In the genomic region with DNA sequence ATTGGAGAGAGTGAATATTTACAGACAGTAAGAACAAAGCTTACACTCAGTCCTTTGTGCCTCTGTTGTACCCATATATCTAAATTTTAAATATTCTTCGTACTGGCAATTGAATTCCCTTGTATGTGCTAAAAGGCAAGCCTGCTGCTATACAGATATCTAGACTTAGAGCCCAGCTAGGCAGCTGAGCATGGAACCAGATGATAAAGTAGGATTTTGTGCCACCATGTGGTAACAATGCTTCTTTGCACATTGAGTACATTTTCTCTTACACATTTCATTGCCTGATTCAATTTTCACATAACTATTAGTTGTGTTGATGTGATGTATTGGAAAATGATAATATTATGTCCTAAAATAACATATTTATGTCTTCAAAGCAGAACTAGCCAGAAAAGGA, we compare ENCODE assay signal across 12 mouse cellular contexts.
DNase-seq lines count a peak whose midpoint lies in the region; ATAC-seq and TF ChIP-seq lines count a peak whose summit lies in the region.
"Had no signal": no experiment of that assay in that cellular context is flagged by ENCODE, and none has a peak within 500 bp of the region (broad histone marks: within the 10 kb centered on the region; RNA-seq: fewer than 3 reads in every experiment).

No protein-coding gene starts in this region.

- WGBS in hindbrain, embryonic 13.5 days: 73% methylated on average over 1 of the region's 1 CpGs
- 73% methylated on average over 1 of the region's 1 CpGs for WGBS in hindbrain, embryonic 10.5 days
- WGBS in neural tube, embryonic 14.5 days: 69% methylated on average over 1 of the region's 1 CpGs
- WGBS in forebrain, embryonic 14.5 days: 73% methylated on average over 1 of the region's 1 CpGs
- WGBS in stomach, postnatal 0 days: 40% methylated on average over 1 of the region's 1 CpGs

- no peaks in the 10 kb centered on the region for H3K4me1 ChIP-seq in hindbrain, embryonic 13.5 days (replicated peaks)
- no peaks in the 10 kb centered on the region for H3K4me1 ChIP-seq in hindbrain, embryonic 10.5 days (replicated peaks)
- H3K4me1 ChIP-seq in neural tube, embryonic 14.5 days (ENCODE audit: control insufficient read depth, insufficient read depth, low read length): no peaks in the 10 kb centered on the region
- no peaks in the 10 kb centered on the region for H3K4me1 ChIP-seq in forebrain, embryonic 14.5 days (ENCODE audit: control insufficient read depth, insufficient read depth, low read length)
- H3K4me1 ChIP-seq in stomach, postnatal 0 days (replicated peaks; ENCODE audit: control insufficient read depth, insufficient read depth): no peaks in the 10 kb centered on the region
- H3K4me1 ChIP-seq: heart, embryonic 12.5 days had no signal

- DNase-seq in hindbrain, embryonic 10.5 days (ENCODE audit: low spot score): no peak
- DNase-seq in neural tube, embryonic 10.5 days (ENCODE audit: extremely low spot score, low spot score): no peak
- peak; percentile 66 for DNase-seq in forebrain, embryonic 14.5 days (ENCODE audit: low spot score)
- no peak for DNase-seq in stomach, postnatal 0 days (ENCODE audit: low spot score)
- no peak for DNase-seq in gastrocnemius, postnatal 14 days
- DNase-seq in adrenal gland, postnatal 4 days (ENCODE audit: low spot score in 2 of 2): no peak
- DNase-seq: kidney, postnatal 36 days had no signal

- H3K9me3 ChIP-seq in hindbrain, embryonic 13.5 days: no peaks in the 10 kb centered on the region
- H3K9me3 ChIP-seq in hindbrain, embryonic 10.5 days: no peaks in the 10 kb centered on the region
- no peaks in the 10 kb centered on the region for H3K9me3 ChIP-seq in neural tube, embryonic 14.5 days (ENCODE audit: control insufficient read depth, low read length)
- H3K9me3 ChIP-seq in forebrain, embryonic 14.5 days (replicated peaks; ENCODE audit: control insufficient read depth, low read length): no peaks in the 10 kb centered on the region
- H3K9me3 ChIP-seq in stomach, postnatal 0 days (ENCODE audit: control insufficient read depth, low read length): no peaks in the 10 kb centered on the region
- H3K9me3 ChIP-seq: G1E; heart, embryonic 12.5 days had no signal

- no peaks in the 10 kb centered on the region for H3K27me3 ChIP-seq in hindbrain, embryonic 13.5 days
- H3K27me3 ChIP-seq in hindbrain, embryonic 10.5 days (ENCODE audit: insufficient read depth, poor library complexity, severe bottlenecking): no peaks in the 10 kb centered on the region
- no peaks in the 10 kb centered on the region for H3K27me3 ChIP-seq in neural tube, embryonic 14.5 days (ENCODE audit: control insufficient read depth, insufficient read depth, low read length)
- H3K27me3 ChIP-seq in forebrain, embryonic 14.5 days (replicated peaks; ENCODE audit: control insufficient read depth, insufficient read depth, low read length): no peaks in the 10 kb centered on the region
- H3K27me3 ChIP-seq in stomach, postnatal 0 days (ENCODE audit: control insufficient read depth, insufficient read depth, low read length): no peaks in the 10 kb centered on the region
- H3K27me3 ChIP-seq: heart, embryonic 12.5 days had no signal

- TF ChIP-seq CTCF in stomach, postnatal 0 days (IDR thresholded peaks at IDR 0.05; ENCODE audit: low read depth): peak; percentile 74

- no peak overlapping the region for H3K4me2 ChIP-seq in hindbrain, embryonic 13.5 days
- no peak overlapping the region for H3K4me2 ChIP-seq in neural tube, embryonic 14.5 days (ENCODE audit: low read depth, low read length)
- no peak overlapping the region for H3K4me2 ChIP-seq in forebrain, embryonic 14.5 days (ENCODE audit: low read length)
- no peak overlapping the region for H3K4me2 ChIP-seq in stomach, postnatal 0 days (replicated peaks; ENCODE audit: low read depth)
- H3K4me2 ChIP-seq: heart, embryonic 12.5 days had no signal

- ATAC-seq in hindbrain, embryonic 13.5 days (ENCODE audit: low FRiP score): 0 out of 2 replicates have a peak, but pooled peaks have one; percentile 54
- ATAC-seq in neural tube, embryonic 14.5 days (ENCODE audit: low read depth): peak; percentile 68; the same call in 1 of the 2 replicates
- no peak for ATAC-seq in forebrain, embryonic 14.5 days
- no peak for ATAC-seq in stomach, postnatal 0 days (ENCODE audit: low FRiP score, low TSS enrichment)

- H3K9ac ChIP-seq in hindbrain, embryonic 13.5 days: no peak overlapping the region
- H3K9ac ChIP-seq in neural tube, embryonic 14.5 days (replicated peaks; ENCODE audit: low read depth, low read length): no peak overlapping the region
- no peak overlapping the region for H3K9ac ChIP-seq in forebrain, embryonic 14.5 days (ENCODE audit: low read length)
- no peak overlapping the region for H3K9ac ChIP-seq in stomach, postnatal 0 days (ENCODE audit: low read length)
- H3K9ac ChIP-seq: heart, embryonic 12.5 days had no signal

- TF ChIP-seq EP300 in stomach, postnatal 0 days (optimal IDR thresholded peaks at IDR 0.05): no peak

- H3K27ac ChIP-seq in hindbrain, embryonic 13.5 days: no peak overlapping the region
- no peak overlapping the region for H3K27ac ChIP-seq in hindbrain, embryonic 10.5 days
- no peak overlapping the region for H3K27ac ChIP-seq in neural tube, embryonic 14.5 days (ENCODE audit: low read depth, low read length)
- no peak overlapping the region for H3K27ac ChIP-seq in forebrain, embryonic 14.5 days (ENCODE audit: low read depth, low read length)
- no peak overlapping the region for H3K27ac ChIP-seq in stomach, postnatal 0 days (replicated peaks)

- H3K4me3 ChIP-seq in hindbrain, embryonic 13.5 days: no peak overlapping the region
- no peak overlapping the region for H3K4me3 ChIP-seq in hindbrain, embryonic 10.5 days
- no peak overlapping the region for H3K4me3 ChIP-seq in neural tube, embryonic 14.5 days (ENCODE audit: low read depth, low read length)
- H3K4me3 ChIP-seq in forebrain, embryonic 14.5 days (ENCODE audit: low read depth, low read length): no peak overlapping the region
- no peak overlapping the region for H3K4me3 ChIP-seq in stomach, postnatal 0 days (ENCODE audit: low read depth, low read length)
- H3K4me3 ChIP-seq: erythroblast, embryonic 14.5 days; heart, embryonic 12.5 days had no signal

- H3K36me3 ChIP-seq in hindbrain, embryonic 13.5 days: no peaks in the 10 kb centered on the region
- H3K36me3 ChIP-seq in hindbrain, embryonic 10.5 days: no peaks in the 10 kb centered on the region
- H3K36me3 ChIP-seq in neural tube, embryonic 14.5 days (ENCODE audit: control insufficient read depth, insufficient read depth, low read length): no peaks in the 10 kb centered on the region
- H3K36me3 ChIP-seq in forebrain, embryonic 14.5 days (ENCODE audit: control insufficient read depth, insufficient read depth, low read length): no peaks in the 10 kb centered on the region
- H3K36me3 ChIP-seq in stomach, postnatal 0 days (ENCODE audit: control insufficient read depth, insufficient read depth, low read length): no peaks in the 10 kb centered on the region
- H3K36me3 ChIP-seq: G1E; heart, embryonic 12.5 days had no signal

- intact Hi-C loops in gastrocnemius, postnatal 14 days (cut with DNase I; ENCODE audit: low total_unique reads): no loop called here

Comparison
In these comparisons a context has a peak if more than half of its experiments do, and no peak if none do; other contexts are left out.
1. ATAC-seq: peak in hindbrain, embryonic 13.5 days (single experiment) and neural tube, embryonic 14.5 days (single experiment); none in forebrain, embryonic 14.5 days (single experiment) and stomach, postnatal 0 days (single experiment).